Mouse (Mus musculus): ENCODE measurements around the gene Lpcat2. TPM values are rescaled to one million over a fixed set of nuclear protein-coding genes. Genes with fewer than 3 reads are reported as not detected.

Gene Lpcat2
- polyA plus RNA-seq, 1 experiment from 2014 or later: 7.3 TPM

GRCm38 (mm10) chr8:92928986-92929385 is 73.8 kb downstream of the Lpcat2 start:
- no peak overlapping the region for H3K4me2 ChIP-seq (ENCODE audit: low read length)
- H3K27ac ChIP-seq (ENCODE audit: low read length): no peak overlapping the region
- no peaks in the 10 kb centered on the region for H3K27me3 ChIP-seq (replicated peaks; ENCODE audit: control insufficient read depth, insufficient read depth, low read length)
- 75% methylated on average over 4 of the region's 4 CpGs for WGBS
- ATAC-seq: no peak
- H3K4me3 ChIP-seq (replicated peaks; ENCODE audit: low read length): no peak overlapping the region
- H3K9ac ChIP-seq (replicated peaks; ENCODE audit: low read depth, low read length): no peak overlapping the region
- H3K9me3 ChIP-seq (ENCODE audit: control insufficient read depth, low read length): peaks cover 3% of the 10 kb centered on the region; the same call in 1 of the 2 replicates
- H3K36me3 ChIP-seq (ENCODE audit: control insufficient read depth, insufficient read depth): no peaks in the 10 kb centered on the region
- H3K4me1 ChIP-seq (replicated peaks; ENCODE audit: control insufficient read depth, insufficient read depth, low read length): no peaks in the 10 kb centered on the region

GRCm38 (mm10) chr8:92938056-92938455 is 82.9 kb downstream of the Lpcat2 start:
- Histone ChIP-seq H3K4me1 (replicated peaks; ENCODE audit: control insufficient read depth, insufficient read depth, low read length) (no peaks in the 10 kb centered on the region), H3K27me3 (replicated peaks; ENCODE audit: control insufficient read depth, insufficient read depth, low read length) (no peaks in the 10 kb centered on the region), H3K27ac (ENCODE audit: low read length) (no peak overlapping the region), H3K4me3 (replicated peaks; ENCODE audit: low read length) (no peak overlapping the region), H3K4me2 (ENCODE audit: low read length) (no peak overlapping the region), H3K36me3 (ENCODE audit: control insufficient read depth, insufficient read depth) (no peaks in the 10 kb centered on the region), H3K9ac (replicated peaks; ENCODE audit: low read depth, low read length) (no peak overlapping the region), H3K9me3 (ENCODE audit: control insufficient read depth, low read length) (no peaks in the 10 kb centered on the region)
- 71% methylated on average over 4 of the region's 4 CpGs for WGBS
- ATAC-seq: no peak

GRCm38 (mm10) chr8:92949071-92949470 is 93.9 kb downstream of the Lpcat2 start:
- Histone ChIP-seq H3K9me3 (ENCODE audit: control insufficient read depth, low read length) (no peaks in the 10 kb centered on the region), H3K4me2 (ENCODE audit: low read length) (no peak overlapping the region), H3K27me3 (replicated peaks; ENCODE audit: control insufficient read depth, insufficient read depth, low read length) (no peaks in the 10 kb centered on the region), H3K4me1 (replicated peaks; ENCODE audit: control insufficient read depth, insufficient read depth, low read length) (no peaks in the 10 kb centered on the region), H3K4me3 (replicated peaks; ENCODE audit: low read length) (no peak overlapping the region), H3K27ac (ENCODE audit: low read length) (no peak overlapping the region), H3K9ac (replicated peaks; ENCODE audit: low read depth, low read length) (no peak overlapping the region), H3K36me3 (ENCODE audit: control insufficient read depth, insufficient read depth) (no peaks in the 10 kb centered on the region)
- WGBS: 88% methylated on average over 4 of the region's 4 CpGs
- ATAC-seq: no peak

- H3K9me3 ChIP-seq (ENCODE audit: control insufficient read depth, low read length): no peaks in the 10 kb centered on the region
- WGBS: 66% methylated on average over 12 of the region's 12 CpGs
- no peak for ATAC-seq
- H3K4me3 ChIP-seq (replicated peaks; ENCODE audit: low read length): no peak overlapping the region
- H3K27ac ChIP-seq (ENCODE audit: low read length): no peak overlapping the region
- no peaks in the 10 kb centered on the region for H3K27me3 ChIP-seq (replicated peaks; ENCODE audit: control insufficient read depth, insufficient read depth, low read length)
- H3K9ac ChIP-seq (replicated peaks; ENCODE audit: low read depth, low read length): no peak overlapping the region
- no peaks in the 10 kb centered on the region for H3K4me1 ChIP-seq (replicated peaks; ENCODE audit: control insufficient read depth, insufficient read depth, low read length)
- H3K4me2 ChIP-seq (ENCODE audit: low read length): no peak overlapping the region
- no peaks in the 10 kb centered on the region for H3K36me3 ChIP-seq (ENCODE audit: control insufficient read depth, insufficient read depth)
Measured at GRCm38 (mm10) chr8:92950639-92951371, 95.7 kb downstream of the Lpcat2 start.

- H3K27ac ChIP-seq (ENCODE audit: low read length): no peak overlapping the region
- H3K4me1 ChIP-seq (replicated peaks; ENCODE audit: control insufficient read depth, insufficient read depth, low read length): no peaks in the 10 kb centered on the region
- no peak overlapping the region for H3K4me3 ChIP-seq (replicated peaks; ENCODE audit: low read length)
- no peak overlapping the region for H3K9ac ChIP-seq (replicated peaks; ENCODE audit: low read depth, low read length)
- ATAC-seq: no peak
- no peaks in the 10 kb centered on the region for H3K9me3 ChIP-seq (ENCODE audit: control insufficient read depth, low read length)
- no peaks in the 10 kb centered on the region for H3K36me3 ChIP-seq (ENCODE audit: control insufficient read depth, insufficient read depth)
- no peak overlapping the region for H3K4me2 ChIP-seq (ENCODE audit: low read length)
- H3K27me3 ChIP-seq (replicated peaks; ENCODE audit: control insufficient read depth, insufficient read depth, low read length): peaks cover 5% of the 10 kb centered on the region; the same call in 1 of the 2 replicates
- WGBS: 91% methylated on average over 5 of the region's 5 CpGs
Measured at GRCm38 (mm10) chr8:92954044-92954443, 98.9 kb downstream of the Lpcat2 start.

GRCm38 (mm10) chr8:92959779-92960178 is 104.6 kb downstream of the Lpcat2 start, which contains the start of gene Slc6a2:
TSS of gene Slc6a2 (plus strand) at chr8:92960079.
- ATAC-seq: no peak
- Histone ChIP-seq H3K27me3 (replicated peaks; ENCODE audit: control insufficient read depth, insufficient read depth, low read length) (peaks cover 41% of the 10 kb centered on the region), H3K4me1 (replicated peaks; ENCODE audit: control insufficient read depth, insufficient read depth, low read length) (peaks cover 10% of the 10 kb centered on the region), H3K36me3 (ENCODE audit: control insufficient read depth, insufficient read depth) (no peaks in the 10 kb centered on the region), H3K9ac (replicated peaks; ENCODE audit: low read depth, low read length) (peak within 1 kb of the TSS; percentile 29; the same call in 1 of the 2 replicates), H3K9me3 (ENCODE audit: control insufficient read depth, low read length) (no peaks in the 10 kb centered on the region), H3K4me2 (ENCODE audit: low read length) (peak within 1 kb of the TSS; percentile 54), H3K4me3 (replicated peaks; ENCODE audit: low read length) (peak within 1 kb of the TSS; percentile 34), H3K27ac (ENCODE audit: low read length) (no peak within 1 kb of the TSS)
- 75% methylated on average over 10 of the region's 10 CpGs for WGBS

GRCm38 (mm10) chr8:92960451-92960911 is 105.3 kb downstream of the Lpcat2 start:
- ATAC-seq: no peak
- Histone ChIP-seq H3K9me3 (ENCODE audit: control insufficient read depth, low read length) (no peaks in the 10 kb centered on the region), H3K4me1 (replicated peaks; ENCODE audit: control insufficient read depth, insufficient read depth, low read length) (peaks cover 10% of the 10 kb centered on the region), H3K4me3 (replicated peaks; ENCODE audit: low read length) (peak overlapping the region; percentile 34), H3K4me2 (ENCODE audit: low read length) (peak overlapping the region; percentile 54), H3K36me3 (ENCODE audit: control insufficient read depth, insufficient read depth) (no peaks in the 10 kb centered on the region), H3K27me3 (replicated peaks; ENCODE audit: control insufficient read depth, insufficient read depth, low read length) (peaks cover 41% of the 10 kb centered on the region), H3K9ac (replicated peaks; ENCODE audit: low read depth, low read length) (peak overlapping the region; percentile 29; the same call in 1 of the 2 replicates), H3K27ac (ENCODE audit: low read length) (no peak overlapping the region)
- under 1% methylated on average over 42 of the region's 42 CpGs for WGBS

- Histone ChIP-seq H3K4me2 (ENCODE audit: low read length) (peak overlapping the region; percentile 54), H3K27ac (ENCODE audit: low read length) (no peak overlapping the region), H3K27me3 (replicated peaks; ENCODE audit: control insufficient read depth, insufficient read depth, low read length) (peaks cover 41% of the 10 kb centered on the region), H3K36me3 (ENCODE audit: control insufficient read depth, insufficient read depth) (no peaks in the 10 kb centered on the region), H3K4me3 (replicated peaks; ENCODE audit: low read length) (peak overlapping the region; percentile 34; the same call in 1 of the 2 replicates), H3K4me1 (replicated peaks; ENCODE audit: control insufficient read depth, insufficient read depth, low read length) (peaks cover 10% of the 10 kb centered on the region), H3K9ac (replicated peaks; ENCODE audit: low read depth, low read length) (no peak overlapping the region), H3K9me3 (ENCODE audit: control insufficient read depth, low read length) (no peaks in the 10 kb centered on the region)
- 1% methylated on average over 25 of the region's 25 CpGs for WGBS
- ATAC-seq: no peak
Measured at GRCm38 (mm10) chr8:92961088-92961487, 105.9 kb downstream of the Lpcat2 start.

GRCm38 (mm10) chr8:92964556-92964955 is 109.4 kb downstream of the Lpcat2 start:
- no peaks in the 10 kb centered on the region for H3K9me3 ChIP-seq (ENCODE audit: control insufficient read depth, low read length)
- H3K27me3 ChIP-seq (replicated peaks; ENCODE audit: control insufficient read depth, insufficient read depth, low read length): peaks cover 31% of the 10 kb centered on the region
- ATAC-seq: no peak
- no peak overlapping the region for H3K4me3 ChIP-seq (replicated peaks; ENCODE audit: low read length)
- WGBS: 80% methylated on average over 2 of the region's 2 CpGs
- H3K4me2 ChIP-seq (ENCODE audit: low read length): no peak overlapping the region
- H3K36me3 ChIP-seq (ENCODE audit: control insufficient read depth, insufficient read depth): no peaks in the 10 kb centered on the region
- H3K4me1 ChIP-seq (replicated peaks; ENCODE audit: control insufficient read depth, insufficient read depth, low read length): peaks cover 10% of the 10 kb centered on the region
- no peak overlapping the region for H3K27ac ChIP-seq (ENCODE audit: low read length)
- H3K9ac ChIP-seq (replicated peaks; ENCODE audit: low read depth, low read length): no peak overlapping the region

All from forebrain, embryonic 16.5 days (tissue).